Mouse (Mus musculus) heart, embryonic 14.5 days (tissue): Measurements from ENCODE around the gene Arhgap1. TPM values are rescaled to one million over a fixed set of nuclear protein-coding genes. Genes with fewer than 3 reads are reported as not detected.
A peak's percentile ranks its signal among the peaks of the same experiment; 100 is the strongest.

Source experiments
- ATAC-seq: fragments of 200-750 bp; cut with Nextera tagmentation; 2 replicates; pipeline ENCODE4 v1.8.0; 2017; ENCODE audit warnings: low read depth, moderate TSS enrichment; ENCODE audit not compliant: insufficient number of reproducible peaks, insufficient read depth, low FRiP score
- H3K27ac ChIP-seq, 2 experiments: fragments of 200-500 bp in 1 of 2; fragments of 300-500 bp in 1 of 2; sonication (generic) in 1 of 2; replicated peaks in 1 of 2; 2 replicates each; pipeline ENCODE4 v1.5.1; 2012 to 2014; ENCODE audit warnings: low read depth in 2 of 2, low read length in 2 of 2, control low read depth in 1 of 2, mild to moderate bottlenecking in 1 of 2, mixed read lengths in 1 of 2; ENCODE audit not compliant: control insufficient read depth in 1 of 2, insufficient read depth in 1 of 2
- H3K27me3 ChIP-seq: fragments of 300-500 bp; sonication (generic); 2 replicates; pipeline ENCODE4 v1.6.1; 2014; ENCODE audit warnings: mild to moderate bottlenecking, low read length, control low read depth; ENCODE audit not compliant: control insufficient read depth, insufficient read depth
- H3K36me3 ChIP-seq: fragments of 300-500 bp; sonication (generic); 2 replicates; pipeline ENCODE4 v1.6.1; 2014; ENCODE audit warnings: mild to moderate bottlenecking, control low read depth, low read length, mixed read lengths; ENCODE audit not compliant: control insufficient read depth, insufficient read depth
- H3K4me1 ChIP-seq, 2 experiments: fragments of 200-500 bp in 1 of 2; fragments of 300-500 bp in 1 of 2; sonication (generic) in 1 of 2; 2 replicates each; pipeline ENCODE4 v1.6.1; 2012 to 2014; ENCODE audit warnings: low read length in 2 of 2, control low read depth in 1 of 2, mixed read lengths in 1 of 2; ENCODE audit not compliant: control insufficient read depth in 2 of 2, insufficient read depth in 2 of 2
- H3K4me2 ChIP-seq: fragments of 300-500 bp; sonication (generic); 2 replicates; pipeline ENCODE4 v1.6.1; 2014; ENCODE audit warnings: mild to moderate bottlenecking, low read length
- H3K4me3 ChIP-seq, 2 experiments: fragments of 200-500 bp in 1 of 2; fragments of 300-500 bp in 1 of 2; sonication (generic) in 1 of 2; 2 replicates each; pipeline ENCODE4 v1.5.1; 2012 to 2014; ENCODE audit warnings: low read length in 2 of 2, mild to moderate bottlenecking in 2 of 2, control low read depth in 1 of 2, low read depth in 1 of 2, moderate library complexity in 1 of 2; ENCODE audit not compliant: control insufficient read depth in 1 of 2, insufficient read depth in 1 of 2
- H3K9ac ChIP-seq: fragments of 300-500 bp; sonication (generic); 2 replicates; pipeline ENCODE4 v1.6.1; 2014; ENCODE audit warnings: mild to moderate bottlenecking, low read length
- H3K9me3 ChIP-seq: fragments of 300-500 bp; sonication (generic); 2 replicates; pipeline ENCODE4 v1.6.1; 2016; ENCODE audit warnings: low read length, control low read depth; ENCODE audit not compliant: control insufficient read depth
- WGBS: fragments of 180-500 bp; shearing (Covaris S2); extraction: QIAGEN DNeasy Blood & Tissue Kit; methylation state at CpG from one replicate; pipeline ENCODE4 v1.1.7; 2014; 5-methylcytosine and 5-hydroxymethylcytosine counted together
- polyA plus RNA-seq: library from polyadenylated mRNA; unstranded; fragments of >200 nt; fragmentation: Nextera tagmentation; extraction: Ambion mirVana; gene quantifications from 2 replicates; pipeline ENCODE4 v1.2.1, GENCODE M21; 2014

Gene Arhgap1
- polyA plus RNA-seq, 1 experiment from 2014 or later, result 149 TPM

DNA sequence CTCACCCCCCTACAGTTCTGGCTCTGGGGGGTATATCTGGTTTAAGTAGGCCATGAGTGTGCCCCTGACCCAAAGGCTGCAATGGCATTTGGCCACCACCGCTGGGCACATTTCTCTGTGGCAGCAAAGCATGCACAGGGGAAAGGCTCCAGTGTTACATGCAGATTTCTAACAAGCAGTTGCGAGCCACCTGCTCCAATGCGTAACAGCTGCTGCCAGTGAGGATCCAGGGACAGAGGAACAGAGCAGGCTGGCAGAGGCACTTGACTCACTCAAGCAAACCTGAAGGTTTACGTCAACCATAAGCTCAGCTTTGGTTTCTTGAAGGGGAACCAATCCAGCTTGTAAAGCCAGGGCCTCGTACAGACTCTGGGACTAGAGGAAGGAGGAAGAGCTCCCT is 25.2 kb downstream of the Arhgap1 start:
- Histone ChIP-seq H3K4me2 (no peak overlapping the region), H3K36me3 (peaks cover 97% of the 10 kb centered on the region), H3K4me3 (no peak overlapping the region), H3K9me3 (no peaks in the 10 kb centered on the region), H3K27ac (no peak overlapping the region), H3K9ac (no peak overlapping the region), H3K27me3 (no peaks in the 10 kb centered on the region), H3K4me1 (no peaks in the 10 kb centered on the region)
- 91% methylated on average over 5 of the region's 5 CpGs for WGBS
- no peak for ATAC-seq

DNA sequence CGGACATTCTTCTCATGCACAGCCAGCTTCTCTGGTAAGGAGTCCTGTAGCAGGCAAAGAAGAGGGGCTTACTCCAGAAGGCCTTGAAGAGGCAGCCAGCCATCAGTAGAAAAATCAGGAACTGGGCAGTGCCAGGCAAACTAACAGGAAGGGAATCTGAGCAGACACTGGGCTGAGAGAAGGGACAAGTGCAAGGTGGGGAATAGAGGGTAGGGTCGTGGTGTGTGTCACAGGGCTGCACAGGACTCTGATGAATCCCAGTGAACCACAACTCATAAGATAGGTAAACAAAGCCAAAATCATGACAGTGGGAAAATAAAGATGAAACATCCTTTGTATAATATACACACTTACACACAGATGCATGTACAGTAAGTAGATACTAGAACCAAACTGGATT is 26.8 kb downstream of the Arhgap1 start:
- no peak overlapping the region for H3K4me3 ChIP-seq
- H3K4me2 ChIP-seq, result no peak overlapping the region
- no peaks in the 10 kb centered on the region for H3K27me3 ChIP-seq
- no peaks in the 10 kb centered on the region for H3K9me3 ChIP-seq
- WGBS, result 71% methylated on average over 2 of the region's 2 CpGs
- H3K9ac ChIP-seq, result no peak overlapping the region
- peaks cover 98% of the 10 kb centered on the region for H3K36me3 ChIP-seq
- ATAC-seq, result no peak
- no peaks in the 10 kb centered on the region for H3K4me1 ChIP-seq
- H3K27ac ChIP-seq, result no peak overlapping the region

DNA sequence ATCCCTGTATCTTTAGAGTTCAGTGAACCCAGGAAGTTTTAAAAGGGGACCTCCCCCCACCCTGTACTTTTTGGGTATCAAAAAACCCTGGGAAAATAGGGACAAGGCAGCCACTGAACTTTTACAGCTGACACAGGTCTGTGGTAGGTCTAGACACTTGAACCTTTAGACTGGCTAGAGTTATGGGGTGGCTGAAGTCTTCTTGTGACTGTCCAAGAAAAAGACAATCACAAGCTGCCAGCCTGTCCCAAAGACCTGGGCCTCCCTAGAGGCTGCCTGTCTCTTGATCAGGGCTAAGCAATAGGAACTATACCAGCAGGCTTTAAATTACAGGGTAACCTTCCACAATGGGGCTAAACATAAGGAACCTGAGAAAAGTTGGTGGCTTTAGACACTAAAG is 27.3 kb downstream of the Arhgap1 start:
- Histone ChIP-seq H3K27me3 (no peaks in the 10 kb centered on the region), H3K9ac (no peak overlapping the region), H3K36me3 (peaks cover 98% of the 10 kb centered on the region), H3K4me1 (no peaks in the 10 kb centered on the region), H3K27ac (no peak overlapping the region), H3K4me3 (no peak overlapping the region), H3K9me3 (no peaks in the 10 kb centered on the region), H3K4me2 (no peak overlapping the region)
- no peak for ATAC-seq

DNA sequence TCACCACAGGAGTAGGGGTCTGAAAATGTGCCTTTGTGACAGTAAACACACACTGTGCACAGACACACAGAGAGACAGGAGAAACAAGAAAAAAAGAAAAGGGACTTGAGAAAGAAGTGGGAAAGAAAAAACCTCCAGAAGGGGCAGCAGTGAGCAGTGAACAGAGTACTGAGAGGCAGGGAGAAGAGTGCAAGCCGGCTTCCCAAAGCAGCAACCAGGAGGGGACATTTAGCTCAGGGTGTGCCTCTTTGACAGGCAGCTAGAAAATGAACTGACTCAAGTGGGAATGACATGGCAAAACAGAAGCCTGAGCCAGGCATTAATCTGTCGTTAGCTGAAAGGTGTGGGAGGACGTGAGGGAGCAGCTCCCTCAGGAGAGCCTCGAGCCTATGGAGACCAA is 33.2 kb downstream of the Arhgap1 start:
- Histone ChIP-seq H3K27ac (no peak overlapping the region), H3K4me2 (no peak overlapping the region), H3K9ac (no peak overlapping the region), H3K4me3 (no peak overlapping the region), H3K36me3 (peaks cover 86% of the 10 kb centered on the region), H3K27me3 (no peaks in the 10 kb centered on the region), H3K9me3 (no peaks in the 10 kb centered on the region), H3K4me1 (peaks cover 2 to 3% of the 10 kb centered on the region in 2 experiments; a peak in 1 of 4 replicates)
- ATAC-seq, result no peak
- WGBS, result 25% methylated on average over 4 of the region's 4 CpGs

DNA sequence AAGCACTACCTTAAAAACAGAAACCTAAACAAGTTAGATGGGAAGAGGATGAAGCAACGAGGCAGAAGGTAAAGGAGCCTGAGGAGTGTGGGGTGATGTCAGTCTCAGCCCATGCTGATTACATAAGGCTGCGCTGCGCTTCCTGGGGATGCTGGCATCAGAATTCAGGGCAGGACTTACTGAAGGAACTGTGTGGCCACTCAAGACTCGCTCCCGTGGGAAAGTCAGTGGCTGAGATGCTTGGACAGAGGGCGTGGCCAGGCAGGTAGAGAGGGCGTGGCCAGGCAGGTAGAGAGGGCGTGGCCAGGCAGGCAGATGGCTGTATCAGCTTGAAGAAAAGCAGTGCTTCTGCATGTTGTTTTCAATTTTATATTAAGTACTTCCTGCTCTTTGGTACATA is 34.3 kb downstream of the Arhgap1 start:
- Histone ChIP-seq H3K4me1 (peaks cover 2 to 3% of the 10 kb centered on the region in 2 experiments; a peak in 1 of 4 replicates), H3K36me3 (peaks cover 83% of the 10 kb centered on the region), H3K4me3 (no peak overlapping the region), H3K9me3 (no peaks in the 10 kb centered on the region), H3K27ac (no peak overlapping the region), H3K27me3 (no peaks in the 10 kb centered on the region), H3K4me2 (no peak overlapping the region), H3K9ac (no peak overlapping the region)
- WGBS, result 74% methylated on average over 8 of the region's 8 CpGs
- ATAC-seq, result no peak

DNA sequence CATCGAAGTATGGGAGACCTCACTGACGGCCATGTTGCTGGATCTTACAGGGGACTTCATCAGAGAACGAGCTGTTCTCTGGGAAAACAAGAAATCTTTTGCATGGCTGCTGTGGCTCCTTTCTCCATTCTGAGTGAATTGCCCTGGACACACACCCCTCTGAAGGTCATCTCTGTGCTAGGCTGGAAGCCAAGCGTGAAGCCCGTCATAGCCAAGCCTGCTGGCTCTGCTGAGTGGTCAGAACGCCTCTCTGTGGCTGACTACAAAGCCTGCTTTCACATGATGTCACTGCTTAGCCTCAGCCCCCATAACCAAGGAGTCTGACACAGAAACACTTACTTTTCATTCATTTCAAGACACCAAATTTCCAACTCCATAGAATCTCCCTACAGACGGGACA is 39.8 kb downstream of the Arhgap1 start:
- Histone ChIP-seq H3K27ac (peak overlapping the region in 1 of 2 experiments; percentile 41; a peak in 2 of 4 replicates), H3K4me1 (no peaks in the 10 kb centered on the region; a peak in 1 of 4 replicates), H3K36me3 (peaks cover 58% of the 10 kb centered on the region), H3K9me3 (no peaks in the 10 kb centered on the region), H3K9ac (no peak overlapping the region), H3K4me2 (no peak overlapping the region), H3K4me3 (no peak overlapping the region), H3K27me3 (no peaks in the 10 kb centered on the region)
- ATAC-seq, result no peak
- 62% methylated on average over 7 of the region's 7 CpGs for WGBS

DNA sequence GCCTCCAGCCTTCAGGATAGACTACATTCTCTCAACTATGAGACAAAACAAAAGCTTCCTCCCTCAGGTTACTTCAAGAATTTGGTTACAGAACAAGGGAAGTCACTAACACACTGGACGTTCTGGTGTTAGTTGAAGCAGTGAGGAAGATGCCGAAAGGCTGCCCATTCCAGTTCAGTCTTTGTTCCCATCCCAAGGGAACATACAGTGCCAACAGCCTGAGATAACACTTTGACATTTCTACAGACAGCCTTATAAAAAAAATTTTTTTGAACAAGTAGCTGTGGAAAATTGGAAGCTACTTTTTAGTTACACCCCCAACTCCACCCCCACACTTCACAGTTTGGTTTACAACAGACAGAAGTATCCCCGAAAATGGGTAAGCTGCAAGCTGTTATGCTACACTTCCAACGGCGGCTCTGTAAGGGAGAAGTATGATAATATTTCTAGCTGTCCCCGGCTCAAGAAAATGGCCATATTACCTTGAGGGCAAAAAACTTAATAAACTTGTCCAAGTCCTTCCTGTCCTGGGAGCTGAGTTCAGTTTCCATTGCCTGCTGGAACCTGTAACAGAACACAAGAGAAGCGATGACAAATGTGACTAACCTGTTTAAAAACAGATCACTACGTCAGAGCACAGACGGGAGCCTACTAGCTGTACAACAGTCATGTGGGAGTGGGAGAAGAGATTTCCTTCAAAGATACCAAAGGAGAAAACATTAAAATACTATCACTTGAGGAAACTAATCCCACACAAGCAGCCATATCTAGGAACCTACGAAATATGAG is 46.0 kb downstream of the Arhgap1 start:
- Histone ChIP-seq H3K27me3 (no peaks in the 10 kb centered on the region), H3K4me2 (no peak overlapping the region), H3K9ac (no peak overlapping the region), H3K36me3 (peaks cover 31% of the 10 kb centered on the region), H3K9me3 (no peaks in the 10 kb centered on the region), H3K27ac (peak overlapping the region; percentile 49 to 62), H3K4me1 (peaks cover 0 to 26% of the 10 kb centered on the region in 2 experiments; a peak in 3 of 4 replicates), H3K4me3 (no peak overlapping the region)
- 57% methylated on average over 10 of the region's 10 CpGs for WGBS
- ATAC-seq, result no peak

DNA sequence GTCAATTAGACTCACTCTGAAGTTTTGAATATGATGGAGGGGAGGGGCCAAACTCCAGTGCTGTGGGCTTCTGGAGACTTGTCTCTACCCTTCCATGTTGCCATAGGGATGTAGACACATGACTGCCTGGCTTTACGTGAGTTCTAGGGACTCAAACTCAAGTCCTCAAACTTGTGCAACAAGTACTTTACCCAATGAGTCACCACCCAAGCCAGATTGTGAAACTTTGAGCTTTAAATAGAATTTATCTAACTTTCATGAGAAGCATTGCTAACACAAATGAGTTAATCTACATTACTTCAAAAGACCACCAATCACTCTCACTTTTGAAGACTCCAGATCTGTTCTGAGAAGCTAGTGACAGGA is 46.5 kb downstream of the Arhgap1 start:
- 19% methylated on average over 1 of the region's 1 CpGs for WGBS
- no peak for ATAC-seq
- peaks cover 31% of the 10 kb centered on the region for H3K36me3 ChIP-seq

More for the DNA sequence above, 46.5 kb downstream of the Arhgap1 start:
- Histone ChIP-seq H3K27ac (peak overlapping the region; percentile 49 to 62; a peak in 3 of 4 replicates), H3K9ac (no peak overlapping the region), H3K27me3 (no peaks in the 10 kb centered on the region), H3K9me3 (no peaks in the 10 kb centered on the region), H3K4me3 (no peak overlapping the region), H3K4me2 (no peak overlapping the region), H3K4me1 (peaks cover 0 to 26% of the 10 kb centered on the region in 2 experiments; a peak in 3 of 4 replicates)
